Mouse (Mus musculus): ENCODE measurements around the gene Nek7. TPM values are rescaled to one million over a fixed set of nuclear protein-coding genes. Genes with fewer than 3 reads are reported as not detected.

The Nek7 gene
- polyA plus RNA-seq, 1 experiment from 2014 or later = 35.9 TPM

DNA sequence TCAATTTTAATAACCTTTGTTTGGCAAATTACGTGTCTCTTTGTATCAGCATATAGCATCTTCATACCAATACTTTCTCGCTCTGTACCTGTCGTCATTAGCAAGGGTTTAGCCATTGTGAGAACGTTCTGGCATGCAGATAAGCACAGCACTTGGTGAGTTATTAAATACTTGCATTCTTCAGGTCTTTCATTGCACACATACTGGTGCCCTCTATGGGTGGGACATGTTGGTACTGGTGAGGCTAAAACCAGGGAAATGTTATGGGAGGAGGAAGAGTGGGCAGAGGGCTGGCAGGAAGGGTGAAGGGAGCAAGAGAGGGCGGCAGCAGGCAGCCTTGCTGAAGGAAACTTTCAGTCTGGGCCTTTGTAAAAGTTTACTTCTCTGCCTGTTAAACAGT is 132.4 kb downstream of the Nek7 start:
- no peak overlapping the region for H3K4me2 ChIP-seq (ENCODE audit: low read depth, low read length)
- no peaks in the 10 kb centered on the region for H3K9me3 ChIP-seq (ENCODE audit: control insufficient read depth, low read length)
- H3K27me3 ChIP-seq (ENCODE audit: control insufficient read depth, insufficient read depth, low read depth, low read length) = no peaks in the 10 kb centered on the region
- ATAC-seq (ENCODE audit: low read depth) = peak; percentile 64; the same call in 1 of the 2 replicates
- no peak overlapping the region for H3K4me3 ChIP-seq (ENCODE audit: low read length)
- WGBS = 50% methylated on average over 5 of the region's 5 CpGs
- no peaks in the 10 kb centered on the region for H3K4me1 ChIP-seq (replicated peaks; ENCODE audit: control insufficient read depth, insufficient read depth, low read length)
- peaks cover 2% of the 10 kb centered on the region; the same call in 1 of the 2 replicates for H3K36me3 ChIP-seq (ENCODE audit: control insufficient read depth, insufficient read depth, low read length)
- no peak overlapping the region for H3K9ac ChIP-seq (ENCODE audit: low read length)
- no peak overlapping the region for H3K27ac ChIP-seq (ENCODE audit: low read length)

DNA sequence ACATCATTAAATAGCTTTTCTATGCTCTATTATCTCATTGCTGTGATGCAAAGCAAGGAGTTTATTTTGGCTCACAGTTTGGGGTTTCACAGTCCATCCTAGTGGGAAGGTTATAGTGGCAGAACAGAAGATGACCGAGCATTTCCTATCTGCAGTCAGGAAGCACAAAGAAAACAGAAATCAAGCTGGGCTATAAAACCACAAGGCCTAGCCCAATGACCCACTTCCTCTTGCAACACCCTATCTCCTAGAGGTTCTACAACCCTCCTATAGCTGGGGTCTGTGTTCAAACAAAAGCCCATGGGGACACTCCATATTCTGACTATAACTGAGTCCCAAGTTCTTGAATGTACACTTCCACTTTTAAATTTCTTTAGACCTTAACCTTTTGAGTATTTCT is 139.2 kb downstream of the Nek7 start:
- Histone ChIP-seq H3K27me3 (ENCODE audit: control insufficient read depth, insufficient read depth, low read depth, low read length) (no peaks in the 10 kb centered on the region), H3K9me3 (ENCODE audit: control insufficient read depth, low read length) (peaks cover 6% of the 10 kb centered on the region; the same call in 1 of the 2 replicates), H3K4me1 (replicated peaks; ENCODE audit: control insufficient read depth, insufficient read depth, low read length) (no peaks in the 10 kb centered on the region), H3K4me2 (ENCODE audit: low read depth, low read length) (no peak overlapping the region), H3K36me3 (ENCODE audit: control insufficient read depth, insufficient read depth, low read length) (peaks cover 2% of the 10 kb centered on the region; the same call in 1 of the 2 replicates), H3K9ac (ENCODE audit: low read length) (no peak overlapping the region), H3K4me3 (ENCODE audit: low read length) (no peak overlapping the region), H3K27ac (ENCODE audit: low read length) (no peak overlapping the region)
- 85% methylated on average over 1 of the region's 1 CpGs for WGBS
- no peak for ATAC-seq (ENCODE audit: low read depth)

DNA sequence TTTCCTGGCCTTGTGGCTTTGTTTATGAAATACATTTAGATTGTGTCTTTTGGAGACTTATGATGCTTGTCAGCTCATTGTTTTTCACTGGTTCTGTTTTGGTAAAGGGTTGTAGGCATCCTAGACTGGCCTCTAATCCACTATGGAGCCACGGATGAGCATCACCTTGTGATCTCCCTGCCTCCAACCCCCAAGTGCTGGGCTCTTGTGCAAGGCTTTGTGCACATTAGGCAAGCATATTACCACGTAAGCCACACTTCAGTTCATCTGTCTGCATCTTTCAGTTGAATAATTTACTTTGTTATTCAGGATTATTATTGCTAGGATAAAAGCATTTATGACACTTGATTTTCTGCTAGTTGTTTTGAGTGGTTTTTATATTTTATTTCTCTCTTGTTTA is 154.6 kb downstream of the Nek7 start:
- Histone ChIP-seq H3K9ac (ENCODE audit: low read length) (no peak overlapping the region), H3K9me3 (ENCODE audit: control insufficient read depth, low read length) (peaks cover 2% of the 10 kb centered on the region; the same call in 1 of the 2 replicates), H3K4me2 (ENCODE audit: low read depth, low read length) (no peak overlapping the region), H3K4me1 (replicated peaks; ENCODE audit: control insufficient read depth, insufficient read depth, low read length) (no peaks in the 10 kb centered on the region), H3K27ac (ENCODE audit: low read length) (no peak overlapping the region), H3K4me3 (ENCODE audit: low read length) (no peak overlapping the region), H3K27me3 (ENCODE audit: control insufficient read depth, insufficient read depth, low read depth, low read length) (no peaks in the 10 kb centered on the region), H3K36me3 (ENCODE audit: control insufficient read depth, insufficient read depth, low read length) (no peaks in the 10 kb centered on the region)
- WGBS = 64% methylated on average over 2 of the region's 2 CpGs
- no peak for ATAC-seq (ENCODE audit: low read depth)

DNA sequence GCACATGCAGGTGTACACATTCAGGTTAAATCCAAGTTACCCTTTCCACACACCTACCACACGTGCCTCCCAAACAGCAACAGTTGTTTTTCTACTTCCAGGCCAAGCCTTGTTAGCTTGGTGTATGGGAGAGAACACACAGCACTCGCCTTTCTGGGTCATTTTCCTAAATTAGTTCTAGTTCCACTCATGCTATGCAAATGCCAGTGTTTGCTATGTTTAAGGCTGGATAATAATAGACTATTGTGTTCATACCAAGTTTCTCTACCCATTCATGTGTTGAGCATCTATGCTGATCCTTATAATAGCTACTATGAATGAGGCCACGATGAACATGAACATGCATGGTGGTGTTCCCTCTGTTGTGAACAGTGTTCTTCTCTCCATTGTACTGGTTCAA is 158.5 kb downstream of the Nek7 start:
- H3K36me3 ChIP-seq (ENCODE audit: control insufficient read depth, insufficient read depth, low read length) = no peaks in the 10 kb centered on the region
- no peaks in the 10 kb centered on the region for H3K27me3 ChIP-seq (ENCODE audit: control insufficient read depth, insufficient read depth, low read depth, low read length)
- no peak overlapping the region for H3K4me3 ChIP-seq (ENCODE audit: low read length)
- H3K27ac ChIP-seq (ENCODE audit: low read length) = no peak overlapping the region
- H3K4me2 ChIP-seq (ENCODE audit: low read depth, low read length) = no peak overlapping the region
- peaks cover 2% of the 10 kb centered on the region; the same call in 1 of the 2 replicates for H3K9me3 ChIP-seq (ENCODE audit: control insufficient read depth, low read length)
- H3K9ac ChIP-seq (ENCODE audit: low read length) = no peak overlapping the region
- no peak for ATAC-seq (ENCODE audit: low read depth)
- H3K4me1 ChIP-seq (replicated peaks; ENCODE audit: control insufficient read depth, insufficient read depth, low read length) = no peaks in the 10 kb centered on the region
- WGBS = 70% methylated on average over 3 of the region's 3 CpGs

DNA sequence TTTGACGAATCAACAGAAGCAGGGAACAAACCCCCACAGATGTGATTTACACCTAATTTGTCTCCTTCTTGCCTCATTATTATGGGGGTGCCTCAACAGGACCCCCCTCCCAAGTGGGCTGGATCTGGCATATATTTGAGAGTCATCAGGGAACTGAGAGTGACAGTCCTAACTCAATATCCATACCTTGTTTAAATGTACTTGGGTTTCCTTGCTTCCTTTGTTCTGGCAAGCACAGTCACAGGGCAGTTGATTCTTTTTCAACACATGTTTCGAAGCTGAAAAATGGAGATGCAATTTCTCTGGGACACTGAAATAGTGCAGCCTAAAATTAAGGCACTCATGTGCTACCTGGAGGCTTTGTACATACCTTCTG is 170.5 kb downstream of the Nek7 start:
- Histone ChIP-seq H3K4me3 (ENCODE audit: low read length) (no peak overlapping the region), H3K36me3 (ENCODE audit: control insufficient read depth, insufficient read depth, low read length) (no peaks in the 10 kb centered on the region), H3K4me2 (ENCODE audit: low read depth, low read length) (no peak overlapping the region), H3K9me3 (ENCODE audit: control insufficient read depth, low read length) (no peaks in the 10 kb centered on the region), H3K4me1 (replicated peaks; ENCODE audit: control insufficient read depth, insufficient read depth, low read length) (no peaks in the 10 kb centered on the region), H3K27me3 (ENCODE audit: control insufficient read depth, insufficient read depth, low read depth, low read length) (no peaks in the 10 kb centered on the region), H3K9ac (ENCODE audit: low read length) (no peak overlapping the region), H3K27ac (ENCODE audit: low read length) (no peak overlapping the region)
- WGBS = 53% methylated on average over 2 of the region's 2 CpGs
- ATAC-seq (ENCODE audit: low read depth) = no peak

DNA sequence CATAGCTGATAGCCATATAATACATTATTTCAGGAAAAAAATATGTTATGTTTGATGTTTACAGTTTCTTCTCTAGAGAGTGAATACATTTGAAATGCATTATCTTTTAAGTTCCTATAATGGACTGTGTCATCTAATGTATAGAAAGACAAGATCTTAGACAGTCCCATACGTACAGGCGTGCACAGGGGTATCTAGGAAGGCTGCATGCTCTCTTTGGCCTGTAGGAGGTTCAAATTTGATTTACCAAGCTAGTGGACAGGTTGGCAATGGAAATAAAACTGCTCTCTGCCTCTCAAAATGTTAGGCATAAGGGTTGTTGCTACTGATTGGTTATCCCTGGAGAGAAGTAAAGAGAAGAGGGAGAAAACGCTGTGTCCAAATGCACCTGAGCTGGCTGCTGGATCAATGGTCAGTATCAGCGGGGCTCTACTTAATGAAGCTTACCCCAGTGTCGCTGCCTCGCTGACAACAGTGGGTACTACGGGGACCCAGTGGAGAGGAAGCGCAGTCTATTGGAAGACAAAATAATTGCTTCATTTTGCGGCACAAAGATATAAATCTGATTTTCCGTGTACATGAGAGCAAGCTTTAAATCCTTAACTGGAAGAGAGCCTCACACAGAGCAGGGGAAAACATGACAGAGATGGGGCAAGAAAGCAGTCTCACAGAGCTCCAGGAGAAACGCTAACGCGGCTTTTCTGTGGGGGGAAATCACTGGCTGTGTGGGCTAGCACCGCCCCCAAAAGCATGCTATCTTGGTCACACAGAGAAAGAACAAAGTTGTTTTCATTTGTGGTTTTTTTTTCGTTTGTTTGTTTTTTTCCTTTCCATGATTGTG is 171.1 kb downstream of the Nek7 start:
- Histone ChIP-seq H3K4me2 (ENCODE audit: low read depth, low read length) (no peak overlapping the region), H3K27ac (ENCODE audit: low read length) (no peak overlapping the region), H3K4me1 (replicated peaks; ENCODE audit: control insufficient read depth, insufficient read depth, low read length) (no peaks in the 10 kb centered on the region), H3K27me3 (ENCODE audit: control insufficient read depth, insufficient read depth, low read depth, low read length) (no peaks in the 10 kb centered on the region), H3K9me3 (ENCODE audit: control insufficient read depth, low read length) (no peaks in the 10 kb centered on the region), H3K9ac (ENCODE audit: low read length) (no peak overlapping the region), H3K36me3 (ENCODE audit: control insufficient read depth, insufficient read depth, low read length) (no peaks in the 10 kb centered on the region), H3K4me3 (ENCODE audit: low read length) (no peak overlapping the region)
- ATAC-seq (ENCODE audit: low read depth) = no peak
- WGBS = 47% methylated on average over 15 of the region's 15 CpGs

DNA sequence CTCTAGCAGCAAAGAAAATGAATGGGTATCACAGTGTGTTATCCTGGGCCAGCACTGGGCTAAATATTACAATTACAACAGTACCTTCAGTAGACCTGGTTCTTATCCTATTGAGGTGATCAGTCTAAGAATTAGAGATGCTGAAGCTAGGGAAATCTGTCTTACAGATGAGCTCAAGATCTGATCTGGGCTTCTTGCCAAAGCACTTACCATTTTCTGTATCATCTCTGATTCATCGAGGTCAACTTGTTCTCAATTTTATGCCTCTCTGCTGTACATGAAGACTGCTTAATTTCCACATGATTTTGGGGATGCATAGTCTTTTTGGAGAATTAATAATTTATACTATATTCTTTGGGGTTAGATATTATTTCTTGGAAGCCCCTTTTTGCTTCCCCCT is 173.1 kb downstream of the Nek7 start:
- Histone ChIP-seq H3K36me3 (ENCODE audit: control insufficient read depth, insufficient read depth, low read length) (no peaks in the 10 kb centered on the region), H3K4me2 (ENCODE audit: low read depth, low read length) (no peak overlapping the region), H3K4me3 (ENCODE audit: low read length) (no peak overlapping the region), H3K27me3 (ENCODE audit: control insufficient read depth, insufficient read depth, low read depth, low read length) (no peaks in the 10 kb centered on the region), H3K4me1 (replicated peaks; ENCODE audit: control insufficient read depth, insufficient read depth, low read length) (no peaks in the 10 kb centered on the region), H3K9ac (ENCODE audit: low read length) (no peak overlapping the region), H3K27ac (ENCODE audit: low read length) (no peak overlapping the region), H3K9me3 (ENCODE audit: control insufficient read depth, low read length) (no peaks in the 10 kb centered on the region)
- WGBS = 75% methylated on average over 1 of the region's 1 CpGs
- ATAC-seq (ENCODE audit: low read depth) = no peak

Other genes with a start within 250 kb of the Nek7 start
- gene Lhx9, start 228.4 kb upstream of the Nek7 start, polyA plus RNA-seq (2015; fragmentation: Nextera tagmentation; extraction: Ambion mirVana) = 0.14 TPM in 1 of 2 replicates, not detected in the other
- 48.1 and 53.7 TPM in 2 replicates for gene 2310009B15Rik, start 236.7 kb upstream of the Nek7 start, polyA plus RNA-seq (2015; fragmentation: Nextera tagmentation; extraction: Ambion mirVana)